Mouse (Mus musculus) c-Kit-positive CD71-positive TER-119-positive erythroid progenitor cells, embryonic 14.5 days (primary cell): ENCODE data around the gene Leng9.
A peak's percentile ranks its signal among the peaks of the same experiment; 100 is the strongest.

ENCODE experiments used
- DNase-seq: peaks from one replicate; pipeline ENCODE4 v3.0.0-alpha.2; 2013; ENCODE audit warnings: low spot score

The Leng9 gene

GRCm38 (mm10) chr7:4124315-4124759, 25.8 kb downstream of the Leng9 start:
- no peak for DNase-seq

GRCm38 (mm10) chr7:4123732-4124131, 26.4 kb downstream of the Leng9 start:
- no peak for DNase-seq

- DNase-seq = no peak
Observed at GRCm38 (mm10) chr7:4122783-4123182, 27.4 kb downstream of the Leng9 start.

- no peak for DNase-seq
Observed at GRCm38 (mm10) chr7:4122076-4122768, 28.0 kb downstream of the Leng9 start.

- no peak for DNase-seq
Observed at GRCm38 (mm10) chr7:4119976-4120921, 29.9 kb downstream of the Leng9 start.

- DNase-seq = no peak
Observed at GRCm38 (mm10) chr7:4119344-4119902, 30.8 kb downstream of the Leng9 start, which contains the start of gene Ttyh1. Gene Ttyh1, plus strand, starts transcription at chr7:4119408.

- DNase-seq = no peak
Observed at GRCm38 (mm10) chr7:4117050-4117814, 32.9 kb downstream of the Leng9 start.

GRCm38 (mm10) chr7:4111766-4112165, 38.4 kb downstream of the Leng9 start:
- no peak for DNase-seq

GRCm38 (mm10) chr7:4103411-4103810, 46.8 kb downstream of the Leng9 start:
- DNase-seq = peak; percentile 39

GRCm38 (mm10) chr7:4101144-4101543, 49.0 kb downstream of the Leng9 start:
- DNase-seq = no peak

- no peak for DNase-seq
Observed at GRCm38 (mm10) chr7:4098832-4099231, 51.3 kb downstream of the Leng9 start.

GRCm38 (mm10) chr7:4098301-4098700, 51.9 kb downstream of the Leng9 start:
- DNase-seq = no peak
